Mouse (Mus musculus) cerebellum, postnatal 4 days (tissue): ENCODE measurements around the gene Adgrf1.
A peak's percentile ranks its signal among the peaks of the same experiment; 100 is the strongest.

Experiments
- DNase-seq, 2 experiments: peaks; one replicate each; pipeline ENCODE4 v3.0.0; 2022; ENCODE audit warnings: low spot score in 2 of 2, mixed read lengths in 1 of 2

Gene Adgrf1

GRCm38 (mm10) chr17:43270161-43270560 is at the start of gene Adgrf1:
Adgrf1 (plus strand) TSS chr17:43270329.
- no peak for DNase-seq

DNA sequence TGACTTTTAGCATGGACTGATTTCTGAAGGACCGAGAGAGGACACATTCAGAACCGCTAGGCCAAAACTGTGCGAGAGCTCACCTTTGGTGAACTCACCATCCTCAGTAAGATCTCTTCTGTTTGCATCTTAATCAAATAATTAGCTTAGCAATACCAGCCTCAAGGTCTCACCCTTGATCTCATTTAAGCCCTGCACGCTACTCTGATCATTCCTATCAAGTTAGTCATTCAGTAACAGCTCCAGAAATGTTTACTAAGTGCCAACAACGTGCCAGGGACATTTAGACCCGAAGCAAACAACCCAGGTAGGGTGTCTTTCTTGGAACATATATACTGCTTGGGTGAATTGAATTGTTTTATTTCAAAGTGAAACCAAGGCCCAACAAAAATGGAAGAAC is 44.0 kb upstream of the Adgrf1 start:
- DNase-seq: no peak

GRCm38 (mm10) chr17:43229621-43230513 is 40.3 kb upstream of the Adgrf1 start:
- DNase-seq: peak; percentile 38 to 76

GRCm38 (mm10) chr17:43230821-43231220 is 39.3 kb upstream of the Adgrf1 start:
- no peak for DNase-seq

DNA sequence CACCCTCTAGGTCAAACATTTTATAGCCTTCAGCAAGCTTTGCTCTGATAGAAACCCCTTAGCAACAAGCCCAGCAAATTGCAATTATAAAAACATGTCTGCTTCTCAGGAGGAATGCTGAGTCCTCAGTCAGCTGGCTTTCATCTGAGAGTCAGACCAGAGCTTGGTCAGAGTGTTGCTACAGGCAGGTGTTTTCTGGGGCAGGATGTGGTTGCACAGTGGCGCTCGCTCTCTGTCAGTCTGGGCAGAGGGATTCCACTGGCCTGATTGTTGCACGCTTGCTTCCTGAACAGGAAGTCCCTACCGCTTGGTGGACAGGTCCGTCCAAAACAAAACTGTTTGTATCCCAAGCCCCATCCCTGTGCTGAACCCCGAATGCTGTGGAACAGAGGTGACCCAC is 37.4 kb upstream of the Adgrf1 start:
- DNase-seq: no peak

DNA sequence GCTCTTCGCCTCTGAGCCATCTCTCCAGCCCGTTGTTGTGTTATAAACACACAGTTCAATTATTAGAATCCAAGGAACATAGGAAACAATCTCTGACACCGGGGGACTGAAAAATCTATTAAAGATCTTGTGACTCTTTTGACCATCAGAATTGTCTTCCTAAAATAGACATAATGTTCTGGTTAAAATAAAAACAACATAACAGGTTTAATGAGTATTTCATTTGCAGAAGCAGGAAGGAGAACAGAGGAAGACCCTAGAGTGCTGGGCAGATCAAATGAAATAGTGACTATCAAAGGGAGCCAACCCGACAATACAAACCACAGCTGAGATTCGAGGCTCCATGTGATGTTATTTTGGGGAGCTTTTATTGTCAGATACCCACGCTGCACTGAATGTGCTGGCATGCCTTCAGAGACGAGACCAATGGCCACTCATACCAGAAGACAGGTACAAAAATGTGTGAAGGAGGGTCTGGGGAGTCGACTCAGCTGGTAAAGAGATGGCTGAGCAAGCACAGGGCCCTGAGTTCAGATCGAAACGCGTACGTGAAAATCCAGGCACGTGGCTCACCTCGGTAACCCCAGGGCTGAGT is 33.4 kb upstream of the Adgrf1 start:
- no peak for DNase-seq

GRCm38 (mm10) chr17:43239035-43239434 is 31.1 kb upstream of the Adgrf1 start:
- no peak for DNase-seq

GRCm38 (mm10) chr17:43241134-43241533 is 29.0 kb upstream of the Adgrf1 start:
- peak; percentile 36 to 76 for DNase-seq

DNA sequence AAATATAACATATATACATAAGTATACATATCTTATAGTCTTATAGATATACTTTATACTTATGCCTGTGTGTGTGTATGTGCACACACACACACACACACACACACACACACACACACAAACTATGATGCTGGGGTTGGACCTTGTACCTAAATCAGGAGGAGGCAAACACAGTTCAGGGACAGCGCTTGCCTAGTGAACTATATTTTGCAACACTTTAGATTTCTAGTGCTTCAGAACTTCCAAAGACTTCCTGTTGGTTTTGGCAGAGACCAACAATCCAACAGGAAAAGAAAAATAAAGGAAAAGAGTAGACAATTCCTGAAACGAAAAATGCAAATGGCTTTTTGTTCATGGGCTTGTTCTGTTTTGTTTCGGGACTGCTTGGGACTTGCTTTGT is 27.5 kb upstream of the Adgrf1 start:
- DNase-seq: no peak

GRCm38 (mm10) chr17:43245364-43245763 is 24.8 kb upstream of the Adgrf1 start:
- DNase-seq: no peak

GRCm38 (mm10) chr17:43247245-43247644 is 22.9 kb upstream of the Adgrf1 start:
- DNase-seq: no peak

DNA sequence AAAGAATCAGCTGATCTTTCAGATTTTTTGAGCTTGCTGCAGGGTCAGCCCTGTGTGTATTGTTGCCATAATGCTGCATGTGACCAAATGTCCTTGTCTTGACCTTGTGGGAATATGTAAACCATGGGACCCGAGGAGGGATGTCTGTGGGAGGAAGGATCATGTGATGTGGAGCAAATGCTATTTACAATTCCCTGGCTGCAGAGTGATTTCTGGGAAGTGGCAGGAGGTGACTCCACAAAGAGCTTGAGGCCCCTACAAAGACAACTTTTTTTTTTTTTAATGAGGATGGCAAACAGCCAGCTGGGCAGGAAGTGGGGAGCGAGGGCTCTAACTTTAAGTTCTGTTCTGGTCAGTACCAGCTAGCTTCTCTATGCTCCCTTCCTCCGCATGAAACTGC is 20.5 kb upstream of the Adgrf1 start:
- DNase-seq: no peak

GRCm38 (mm10) chr17:43251249-43252125 is 18.6 kb upstream of the Adgrf1 start:
- DNase-seq: no peak

GRCm38 (mm10) chr17:43252846-43253245 is 17.3 kb upstream of the Adgrf1 start:
- DNase-seq: no peak

DNA sequence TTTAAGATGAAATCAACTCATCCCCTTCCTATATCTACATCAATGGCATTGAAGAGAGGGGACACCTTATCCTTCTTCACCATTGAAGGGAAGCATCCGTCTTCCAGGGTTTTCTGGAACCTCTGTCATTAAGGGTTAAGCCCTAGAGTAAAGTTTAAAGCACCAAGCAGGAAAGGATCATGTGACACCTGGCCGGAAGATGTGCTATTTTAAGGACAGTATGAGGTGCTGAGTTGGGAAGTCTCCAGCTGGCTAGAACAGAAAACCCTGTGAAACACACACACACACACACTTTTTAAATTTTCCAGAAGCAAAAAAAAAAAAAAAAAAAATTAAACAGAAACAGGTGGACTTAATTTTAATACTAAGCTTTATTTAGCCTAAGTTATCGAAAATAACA is 15.9 kb upstream of the Adgrf1 start:
- DNase-seq: no peak

DNA sequence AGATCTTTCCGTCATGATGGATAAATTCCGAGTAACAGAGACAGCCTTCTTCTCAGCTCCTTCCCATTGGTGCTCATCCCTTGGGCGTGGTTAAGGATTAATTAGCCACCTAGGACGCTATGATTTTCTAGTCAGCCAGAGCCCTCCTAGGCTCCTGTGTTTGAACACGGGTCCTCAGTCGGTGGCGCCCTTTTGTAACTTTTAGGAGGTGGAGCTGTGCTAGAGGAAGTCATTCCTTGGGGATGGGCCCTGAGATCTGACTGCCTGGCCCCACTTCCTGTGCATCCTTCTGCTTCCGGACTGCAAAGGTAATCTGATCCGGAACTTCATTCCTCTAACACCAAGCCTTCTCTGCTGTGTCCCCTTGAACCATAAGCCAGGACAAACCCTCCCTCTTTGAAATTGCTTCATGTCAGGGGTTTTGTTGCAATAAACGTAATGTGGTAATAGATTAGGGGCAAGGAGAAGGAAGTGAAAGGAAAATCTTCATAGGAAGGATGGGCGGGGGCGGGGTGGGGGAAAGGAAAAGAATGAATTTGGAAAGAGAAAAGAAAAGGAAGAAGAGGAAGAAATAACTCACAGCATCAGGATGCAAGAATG is 13.5 kb upstream of the Adgrf1 start:
- DNase-seq: no peak

DNA sequence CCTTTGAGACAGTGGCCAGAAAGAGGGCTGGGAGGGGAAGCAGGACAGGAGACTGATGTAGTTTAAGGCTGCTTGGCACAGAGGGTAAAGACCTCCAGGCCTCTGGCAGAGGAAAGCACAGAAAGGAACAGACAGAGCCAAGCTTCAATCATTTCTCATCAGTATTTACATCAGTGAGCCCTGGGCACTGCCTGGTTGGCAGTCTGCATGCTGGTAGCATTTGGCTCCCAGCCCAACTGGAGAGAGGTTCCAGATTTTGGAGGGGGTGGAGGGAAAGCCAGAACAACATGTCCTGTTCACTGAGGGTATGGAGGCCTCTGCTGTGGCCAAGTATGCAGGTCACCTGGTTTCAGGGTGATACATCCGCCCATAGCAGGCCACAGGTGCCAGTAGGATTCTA is 12.4 kb upstream of the Adgrf1 start:
- peak; percentile 40 to 77 for DNase-seq

- DNase-seq: no peak
Observed at GRCm38 (mm10) chr17:43261937-43262336, 8.2 kb upstream of the Adgrf1 start.

DNA sequence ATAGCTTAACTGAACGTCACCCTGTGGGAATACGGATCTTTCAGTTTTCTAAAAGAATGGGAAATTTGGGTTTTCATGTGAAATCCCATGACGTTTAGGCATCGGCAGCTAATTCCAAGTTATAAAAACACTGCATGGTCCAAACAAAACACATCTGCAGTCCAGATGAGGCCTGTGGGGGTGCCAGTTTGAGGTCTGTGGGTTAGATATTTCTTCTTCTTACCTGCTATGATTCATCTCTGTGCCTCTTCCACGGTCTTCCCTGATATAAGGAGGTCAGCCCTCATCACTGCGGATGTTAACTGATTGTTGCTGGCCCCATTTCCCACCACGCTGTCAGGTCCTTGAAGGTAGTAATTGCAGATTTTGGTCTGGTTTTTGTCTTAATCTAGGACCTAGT is 5.4 kb upstream of the Adgrf1 start:
- DNase-seq: no peak

- peak; percentile 69 to 74 for DNase-seq
Observed at GRCm38 (mm10) chr17:43265178-43265837, 4.8 kb upstream of the Adgrf1 start.

DNA sequence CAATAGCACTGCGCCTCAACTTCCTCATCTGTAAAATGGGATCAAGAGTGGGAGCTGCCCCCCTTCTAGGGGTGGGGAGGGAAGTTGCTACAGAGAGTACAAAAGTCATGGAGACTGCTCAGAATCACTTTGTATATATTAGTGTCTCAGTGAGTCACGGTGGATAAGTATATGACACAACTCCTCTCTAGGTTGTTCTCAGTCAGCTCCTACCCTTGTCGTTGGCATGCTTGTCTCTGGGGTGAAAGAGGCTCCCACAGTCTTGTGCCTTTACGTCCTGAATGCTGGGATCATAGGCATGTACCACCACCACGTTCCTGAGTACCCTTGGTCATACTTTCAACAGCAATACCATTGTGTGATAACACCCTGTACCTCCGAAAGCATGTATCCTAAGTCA is 4.2 kb upstream of the Adgrf1 start:
- no peak for DNase-seq
